21 mouse cellular contexts compared by ENCODE assay signal in genomic region chr11:52033953-52034352, GRCm38 (mm10). TPM values are rescaled to one million over a fixed set of nuclear protein-coding genes. Genes with fewer than 3 reads are reported as not detected.
DNase-seq lines count a peak whose midpoint lies in the region; ATAC-seq and TF ChIP-seq lines count a peak whose summit lies in the region.
"Had no signal": no experiment of that assay in that cellular context is flagged by ENCODE, and none has a peak within 500 bp of the region (broad histone marks: within the 10 kb centered on the region; RNA-seq: fewer than 3 reads in every experiment).

No protein-coding gene starts in this region.

- H3K9me3 ChIP-seq in heart, postnatal 0 days (replicated peaks; ENCODE audit: control insufficient read depth, low read length) = no peaks in the 10 kb centered on the region
- no peaks in the 10 kb centered on the region for H3K9me3 ChIP-seq in heart, embryonic 11.5 days (replicated peaks; ENCODE audit: control insufficient read depth, low read length)
- no peaks in the 10 kb centered on the region for H3K9me3 ChIP-seq in liver, postnatal 0 days (ENCODE audit: low read length)
- H3K9me3 ChIP-seq: forebrain, embryonic 15.5 days; G1E; heart, embryonic 13.5 days; liver, embryonic 15.5 days; midbrain, embryonic 10.5 days had no signal

- H3K27ac ChIP-seq in heart, postnatal 0 days (ENCODE audit: low read depth) = peak overlapping the region; percentile 4; the same call in 1 of the 2 replicates
- H3K27ac ChIP-seq in heart, embryonic 11.5 days (ENCODE audit: low read depth, low read length) = no peak overlapping the region
- H3K27ac ChIP-seq in bone marrow macrophage, adult 2 months (ENCODE audit: insufficient read depth, low read depth, low read length) = peak overlapping the region; percentile 29
- no peak overlapping the region for H3K27ac ChIP-seq in liver, postnatal 0 days (ENCODE audit: low read depth)
- H3K27ac ChIP-seq: forebrain, embryonic 15.5 days; heart, embryonic 13.5 days; liver, embryonic 15.5 days; midbrain, embryonic 10.5 days had no signal

- no peak overlapping the region for H3K4me2 ChIP-seq in heart, postnatal 0 days (ENCODE audit: low read depth, low read length)
- no peak overlapping the region for H3K4me2 ChIP-seq in heart, embryonic 11.5 days
- no peak overlapping the region for H3K4me2 ChIP-seq in liver, postnatal 0 days (ENCODE audit: low read depth, low read length)
- H3K4me2 ChIP-seq: forebrain, embryonic 15.5 days; heart, embryonic 13.5 days; liver, embryonic 15.5 days had no signal

- TF ChIP-seq POLR2A in bone marrow macrophage, adult 2 months (IDR thresholded peaks at IDR 0.05; ENCODE audit: borderline replicate concordance, low read depth, low read length) = no peak

- no peak overlapping the region for H3K9ac ChIP-seq in heart, postnatal 0 days (replicated peaks; ENCODE audit: low read depth, low read length)
- H3K9ac ChIP-seq in heart, embryonic 11.5 days (ENCODE audit: low read depth, low read length) = no peak overlapping the region
- H3K9ac ChIP-seq in liver, postnatal 0 days (replicated peaks) = no peak overlapping the region
- H3K9ac ChIP-seq: forebrain, embryonic 15.5 days; heart, embryonic 13.5 days; liver, embryonic 15.5 days had no signal

- TF ChIP-seq EP300 in heart, postnatal 0 days (IDR thresholded peaks at IDR 0.05; ENCODE audit: low read depth) = no peak
- no peak for TF ChIP-seq EP300 in liver, postnatal 0 days (IDR thresholded peaks at IDR 0.05; ENCODE audit: low read depth)

- H3K4me1 ChIP-seq in heart, postnatal 0 days (ENCODE audit: control insufficient read depth, insufficient read depth) = peaks cover 6% of the 10 kb centered on the region; the same call in 1 of the 2 replicates
- no peaks in the 10 kb centered on the region for H3K4me1 ChIP-seq in heart, embryonic 11.5 days (ENCODE audit: control insufficient read depth, insufficient read depth, low read length)
- peaks cover 28% of the 10 kb centered on the region for H3K4me1 ChIP-seq in bone marrow macrophage, adult 2 months (ENCODE audit: control insufficient read depth, insufficient read depth, low read length)
- no peaks in the 10 kb centered on the region; the same call in 1 of the 2 replicates for H3K4me1 ChIP-seq in liver, postnatal 0 days (ENCODE audit: insufficient read depth)
- H3K4me1 ChIP-seq: forebrain, embryonic 15.5 days; liver, embryonic 15.5 days; midbrain, embryonic 10.5 days had no signal

- no peak for TF ChIP-seq CTCF in heart, postnatal 0 days (IDR thresholded peaks at IDR 0.05; ENCODE audit: low read depth)
- TF ChIP-seq CTCF in bone marrow macrophage, adult 2 months (IDR thresholded peaks at IDR 0.05; ENCODE audit: low read depth, low read length) = no peak
- TF ChIP-seq CTCF in liver, postnatal 0 days (IDR thresholded peaks at IDR 0.05; ENCODE audit: low read depth) = no peak

- WGBS in heart, postnatal 0 days = 22% methylated on average over 1 of the region's 1 CpGs
- 82% methylated on average over 1 of the region's 1 CpGs for WGBS in heart, embryonic 11.5 days (ENCODE audit: insufficient replicate concordance)
- 75% methylated on average over 1 of the region's 1 CpGs for WGBS in liver, postnatal 0 days (ENCODE audit: insufficient replicate concordance)

- H3K4me3 ChIP-seq in heart, postnatal 0 days (ENCODE audit: low read depth, low read length) = no peak overlapping the region
- no peak overlapping the region for H3K4me3 ChIP-seq in heart, embryonic 11.5 days (ENCODE audit: low read depth, low read length)
- H3K4me3 ChIP-seq in bone marrow macrophage, adult 2 months (ENCODE audit: insufficient read depth, low read length) = no peak overlapping the region
- no peak overlapping the region for H3K4me3 ChIP-seq in liver, postnatal 0 days (ENCODE audit: low read depth, low read length)
- H3K4me3 ChIP-seq: forebrain, embryonic 15.5 days; heart, embryonic 13.5 days; liver, embryonic 15.5 days; midbrain, embryonic 10.5 days had no signal

- ATAC-seq in heart, postnatal 0 days (ENCODE audit: insufficient read depth, low read depth) = peak; percentile 78
- no peak for ATAC-seq in heart, embryonic 11.5 days (replicated peaks; ENCODE audit: insufficient number of reproducible peaks, low FRiP score, low TSS enrichment)
- ATAC-seq in liver, postnatal 0 days = no peak
- ATAC-seq: CD4-positive, CD25-positive, alpha-beta regulatory T cell, adult 4 months; forebrain, embryonic 15.5 days; hindbrain, embryonic 16.5 days; intestine, postnatal 0 days had no signal

- no peaks in the 10 kb centered on the region for H3K27me3 ChIP-seq in heart, postnatal 0 days (ENCODE audit: control insufficient read depth, insufficient read depth, low read length)
- no peaks in the 10 kb centered on the region for H3K27me3 ChIP-seq in heart, embryonic 11.5 days (ENCODE audit: control insufficient read depth, insufficient read depth, low read length)
- no peaks in the 10 kb centered on the region for H3K27me3 ChIP-seq in liver, postnatal 0 days (ENCODE audit: insufficient read depth, low read length)
- H3K27me3 ChIP-seq: forebrain, embryonic 15.5 days; heart, embryonic 13.5 days; liver, embryonic 15.5 days had no signal

- peak; percentile 55 for DNase-seq in heart, postnatal 0 days (ENCODE audit: low spot score)
- peak; percentile 84 for DNase-seq in Muller cell, postnatal 12 days (ENCODE audit: inconsistent ontology term)
- peak; percentile 52 for DNase-seq in layer of hippocampus, adult 9-11 months
- no peak for DNase-seq in liver, postnatal 0 days
- DNase-seq in ovary, postnatal 36 days (ENCODE audit: low spot score) = no peak
- DNase-seq: adrenal gland, adult 2 months; cerebellum, adult 18-20 months; cerebellum, postnatal 36 days; kidney, postnatal 25 days; lung, postnatal 36 days; right cerebral cortex, postnatal 14 days had no signal

- H3K36me3 ChIP-seq in heart, postnatal 0 days (replicated peaks; ENCODE audit: control insufficient read depth, insufficient read depth, low read length) = 0 out of 2 replicates have a peak, but pooled peaks cover 3% of the 10 kb centered on the region
- H3K36me3 ChIP-seq in heart, embryonic 11.5 days (ENCODE audit: control insufficient read depth, insufficient read depth, low read length) = no peaks in the 10 kb centered on the region
- H3K36me3 ChIP-seq in liver, postnatal 0 days (replicated peaks; ENCODE audit: insufficient read depth, low read length) = no peaks in the 10 kb centered on the region
- H3K36me3 ChIP-seq: G1E; liver, embryonic 15.5 days had no signal

RNA-seq across cellular contexts. Expression of gene Cdkl3, which starts 29.9 kb away (rescaled TPM):
- 2.3 and 5.6 TPM in 2 replicates for total RNA-seq in heart, postnatal 0 days (2014; rRNA removed; ENCODE audit: low replicate concordance)
- polyA plus RNA-seq in heart, postnatal 0 days (2015; fragmentation: Nextera tagmentation; extraction: Ambion mirVana) = 13.1 and 16.3 TPM in 2 replicates
- 9.1 and 9.9 TPM in 2 replicates for polyA plus RNA-seq in heart, embryonic 11.5 days (2014; fragmentation: Nextera tagmentation; extraction: Ambion mirVana)
- polyA plus RNA-seq in bone marrow macrophage, adult 2 months (2012; ENCODE audit: insufficient read depth, insufficient read length, missing spikeins) = 0.86 and 1.7 TPM in 2 replicates
- polyA plus RNA-seq in liver, postnatal 0 days (2015; fragmentation: Nextera tagmentation; extraction: Ambion mirVana) = 1.6 and 1.7 TPM in 2 replicates

RNA-seq across cellular contexts. Expression of gene Ube2b, which starts 33.4 kb away (rescaled TPM):
- total RNA-seq in heart, postnatal 0 days (2014; rRNA removed; ENCODE audit: low replicate concordance) = 169 and 261 TPM in 2 replicates
- polyA plus RNA-seq in heart, postnatal 0 days (2015; fragmentation: Nextera tagmentation; extraction: Ambion mirVana) = 404 and 412 TPM in 2 replicates
- 163 and 172 TPM in 2 replicates for polyA plus RNA-seq in heart, embryonic 11.5 days (2014; fragmentation: Nextera tagmentation; extraction: Ambion mirVana)
- polyA plus RNA-seq in bone marrow macrophage, adult 2 months (2012; ENCODE audit: insufficient read depth, insufficient read length, missing spikeins) = 150 and 184 TPM in 2 replicates
- polyA plus RNA-seq in liver, postnatal 0 days (2015; fragmentation: Nextera tagmentation; extraction: Ambion mirVana) = 127 and 148 TPM in 2 replicates

Comparison
In these comparisons a context has a peak if more than half of its experiments do, and no peak if none do; other contexts are left out.
1. H3K27ac ChIP-seq: peak in heart, postnatal 0 days (single experiment) and bone marrow macrophage, adult 2 months (single experiment); none in heart, embryonic 11.5 days (single experiment) and liver, postnatal 0 days (single experiment).
2. DNase-seq: peak in heart, postnatal 0 days (single experiment), Muller cell, postnatal 12 days (single experiment) and layer of hippocampus, adult 9-11 months (single experiment); none in liver, postnatal 0 days (single experiment) and ovary, postnatal 36 days (single experiment).